Mouse (Mus musculus) brain, embryonic 14.5 days (tissue): ENCODE measurements around the gene Ankrd27.

Experiments
- CTCF ChIP-seq: fragments of 200-500 bp; IDR thresholded peaks from 2 replicates; pipeline ENCODE4 v1.5.1; 2012; ENCODE audit warnings: inconsistent platforms, mild to moderate bottlenecking, moderate library complexity, borderline replicate concordance; ENCODE audit not compliant: insufficient read depth, insufficient read length; ENCODE audit errors: extremely low read depth
- POLR2A ChIP-seq: fragments of 200-500 bp; IDR thresholded peaks from 2 replicates; pipeline ENCODE4 v1.6.1; 2012; ENCODE audit warnings: mild to moderate bottlenecking, inconsistent platforms, borderline replicate concordance; ENCODE audit not compliant: poor library complexity, insufficient read depth, insufficient read length, severe bottlenecking; ENCODE audit errors: extremely low read depth

- TF ChIP-seq CTCF (no peak), POLR2A (peak; percentile 82)
Measured at GRCm38 (mm10) chr7:35555224-35556204, 30.5 kb upstream of the Ankrd27 start.
